ENCODE assay signal across 16 mouse cellular contexts in the genomic region with DNA sequence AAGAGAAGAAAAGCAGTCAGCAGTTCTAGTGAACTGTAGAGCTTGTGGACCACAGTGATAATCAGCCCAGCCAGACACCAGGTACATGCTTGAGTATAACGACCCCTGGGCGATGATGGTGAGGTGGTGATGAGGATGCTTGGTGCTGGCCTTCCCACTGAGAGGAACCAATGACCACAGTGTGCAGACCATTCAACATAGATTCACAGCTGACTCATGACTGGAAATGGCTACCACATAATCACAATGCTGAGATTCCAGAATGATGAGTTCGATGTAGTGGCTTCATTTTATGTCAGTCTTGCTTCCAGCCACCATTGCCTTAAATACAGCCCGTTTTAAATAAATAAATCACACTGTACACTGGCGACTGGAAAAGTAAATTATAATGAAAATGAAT.
"Had no signal": no experiment of that assay in that cellular context is flagged by ENCODE, and none has a peak within 500 bp of the region (broad histone marks: within the 10 kb centered on the region; RNA-seq: fewer than 3 reads in every experiment).

No protein-coding gene starts in this region.

- H3K4me1 ChIP-seq: midbrain, embryonic 10.5 days; midbrain, embryonic 12.5 days; neural tube, embryonic 12.5 days; stomach, embryonic 15.5 days had no signal

- DNase-seq: lung, adult 18-20 months; lung, postnatal 14 days; lung, postnatal 4 days; midbrain, embryonic 14.5 days; right cerebral cortex, postnatal 14 days; thymus, adult 2 months; thymus, postnatal 25 days; thymus, postnatal 4 days had no signal

- H3K4me2 ChIP-seq: lung, embryonic 15.5 days; midbrain, embryonic 12.5 days; neural tube, embryonic 12.5 days; stomach, embryonic 15.5 days had no signal

- H3K36me3 ChIP-seq: lung, embryonic 15.5 days; midbrain, embryonic 10.5 days; midbrain, embryonic 12.5 days; neural tube, embryonic 12.5 days; stomach, embryonic 15.5 days had no signal

- H3K27me3 ChIP-seq: lung, embryonic 15.5 days; midbrain, embryonic 12.5 days; neural tube, embryonic 12.5 days; stomach, embryonic 15.5 days had no signal

- H3K27ac ChIP-seq: lung, embryonic 15.5 days; midbrain, embryonic 10.5 days; midbrain, embryonic 12.5 days; neural tube, embryonic 12.5 days; stomach, embryonic 15.5 days; stomach, postnatal 0 days had no signal

- H3K9ac ChIP-seq: lung, embryonic 15.5 days; midbrain, embryonic 12.5 days; neural tube, embryonic 12.5 days; stomach, embryonic 15.5 days had no signal

- ATAC-seq: lung, postnatal 0 days; midbrain, embryonic 16.5 days had no signal

- H3K9me3 ChIP-seq: lung, embryonic 15.5 days; midbrain, embryonic 10.5 days; midbrain, embryonic 12.5 days; neural tube, embryonic 12.5 days; stomach, embryonic 15.5 days had no signal

- H3K4me3 ChIP-seq: lung, embryonic 15.5 days; midbrain, embryonic 10.5 days; midbrain, embryonic 12.5 days; neural tube, embryonic 12.5 days; stomach, embryonic 15.5 days had no signal
